Mouse (Mus musculus) spleen, adult 18-20 months (tissue): ENCODE results near the gene Ppl.

ENCODE experiments used
- DNase-seq, 2 experiments: peaks; one replicate each; pipeline ENCODE4 v3.0.0; 2022; ENCODE audit warnings: mixed read lengths in 2 of 2

Ppl gene

DNA sequence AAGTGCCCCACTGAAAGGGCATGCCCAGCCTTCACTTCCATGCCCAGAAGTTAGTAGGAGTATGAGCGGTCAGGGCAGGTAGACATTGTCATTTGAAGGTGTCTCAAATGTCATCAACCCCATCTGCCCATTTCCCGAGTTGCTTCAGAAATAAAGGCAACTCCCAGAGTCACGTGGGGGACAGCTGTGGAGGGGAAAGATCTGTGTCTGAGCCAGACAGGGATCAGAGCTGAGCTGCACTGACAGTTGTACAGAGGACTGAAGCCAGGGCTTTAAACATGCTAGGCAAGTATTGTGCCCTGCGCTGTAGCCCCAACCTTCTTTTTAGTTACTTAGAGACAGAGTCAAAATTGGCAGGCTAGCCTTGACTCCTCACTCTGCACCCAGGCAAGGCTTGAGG lies 12.4 kb downstream of the Ppl start:
- DNase-seq = no peak

DNA sequence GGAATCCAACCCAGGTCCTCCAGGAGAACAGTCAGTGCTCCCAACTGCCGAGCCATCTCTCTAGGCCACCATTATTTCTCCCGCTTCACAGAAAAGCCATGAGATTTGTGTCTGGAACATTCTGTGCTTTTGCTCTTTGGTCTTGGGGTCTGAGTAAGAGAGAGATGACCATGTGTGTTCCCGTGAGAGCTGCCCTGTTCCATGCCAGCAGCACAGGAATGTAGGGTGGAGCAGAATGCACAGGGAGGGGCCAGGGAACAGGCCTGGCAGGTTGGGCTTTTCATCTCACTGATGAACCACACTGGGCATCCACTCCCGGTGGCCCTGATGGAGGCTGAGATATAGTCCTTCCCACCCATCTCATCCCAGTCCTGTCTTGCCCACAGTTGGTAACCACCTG lies 12.8 kb downstream of the Ppl start:
- DNase-seq = no peak

DNA sequence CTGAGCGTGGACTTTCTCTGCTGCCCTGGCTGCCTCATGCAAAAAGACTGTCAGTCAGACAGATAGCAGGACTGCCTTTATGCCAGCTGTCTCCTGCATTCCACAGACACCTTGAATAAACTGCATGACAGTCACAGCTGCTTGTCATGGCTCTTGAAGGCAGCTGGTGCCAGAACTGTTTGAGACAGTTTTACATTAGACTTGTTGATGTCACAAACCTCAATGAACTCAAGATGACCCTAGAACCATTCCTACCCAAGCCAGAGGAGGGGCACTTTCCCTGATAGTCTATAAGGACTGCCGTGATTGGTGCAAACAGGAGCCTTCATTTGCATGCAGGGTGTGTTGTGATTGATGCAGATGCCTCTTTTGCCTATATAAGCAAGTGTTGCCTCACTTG lies 18.6 kb downstream of the Ppl start:
- DNase-seq = no peak

GRCm38 (mm10) chr16:5113002-5113550 lies 19.1 kb downstream of the Ppl start:
- no peak for DNase-seq

GRCm38 (mm10) chr16:5111021-5111420 lies 21.2 kb downstream of the Ppl start:
- DNase-seq = no peak

- DNase-seq = no peak
These were observed 22.3 kb downstream of the Ppl start for GRCm38 (mm10) chr16:5109877-5110276.

- no peak for DNase-seq
These were observed 31.2 kb downstream of the Ppl start for GRCm38 (mm10) chr16:5101000-5101399.

GRCm38 (mm10) chr16:5096504-5096903 lies 35.7 kb downstream of the Ppl start:
- DNase-seq = no peak

DNA sequence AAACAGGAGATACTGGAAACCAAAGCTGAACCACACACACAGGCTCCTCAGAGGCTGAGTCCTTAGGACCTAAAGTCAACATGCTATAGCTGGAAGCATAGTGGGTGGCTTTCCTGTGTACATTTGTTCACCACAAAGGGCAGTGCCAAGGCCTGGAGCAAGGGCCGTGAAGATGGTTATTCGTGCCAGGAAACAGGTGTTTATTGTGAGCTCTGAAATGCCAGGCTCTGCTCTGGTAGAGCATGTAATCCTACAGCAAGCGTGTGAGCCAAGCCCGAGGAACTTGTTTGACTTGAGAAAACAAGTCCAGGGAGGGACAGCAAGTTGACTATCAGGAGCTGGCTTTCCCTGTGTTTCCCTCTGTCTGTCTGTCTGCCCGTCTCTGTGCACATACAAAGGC lies 38.9 kb downstream of the Ppl start:
- no peak for DNase-seq

DNA sequence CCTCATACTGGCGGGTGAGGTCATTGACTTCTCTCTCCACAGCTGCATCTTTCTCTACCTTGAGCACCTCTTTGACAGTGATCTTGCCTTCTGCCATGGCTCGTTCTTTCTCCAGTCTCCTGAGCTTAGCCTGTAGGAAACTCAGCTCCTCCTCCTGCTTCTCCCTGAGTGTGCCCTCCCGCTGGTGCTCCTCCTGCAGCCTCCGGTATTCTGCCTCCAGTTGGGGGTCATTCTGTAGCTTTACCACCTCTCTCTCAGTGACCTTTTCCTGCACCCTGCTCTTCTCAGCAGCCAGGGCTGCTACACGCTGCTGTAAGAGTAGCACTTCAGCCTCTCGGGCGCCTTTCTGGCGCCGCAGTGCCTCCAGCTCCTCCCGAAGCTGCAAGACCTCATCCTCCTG lies 43.2 kb downstream of the Ppl start:
- DNase-seq = no peak

- DNase-seq = no peak
These were observed 46.0 kb downstream of the Ppl start for GRCm38 (mm10) chr16:5086179-5086578.

GRCm38 (mm10) chr16:5085196-5085595 lies 47.0 kb downstream of the Ppl start:
- no peak for DNase-seq

GRCm38 (mm10) chr16:5074341-5074740 lies 57.9 kb downstream of the Ppl start:
- DNase-seq = no peak

DNA sequence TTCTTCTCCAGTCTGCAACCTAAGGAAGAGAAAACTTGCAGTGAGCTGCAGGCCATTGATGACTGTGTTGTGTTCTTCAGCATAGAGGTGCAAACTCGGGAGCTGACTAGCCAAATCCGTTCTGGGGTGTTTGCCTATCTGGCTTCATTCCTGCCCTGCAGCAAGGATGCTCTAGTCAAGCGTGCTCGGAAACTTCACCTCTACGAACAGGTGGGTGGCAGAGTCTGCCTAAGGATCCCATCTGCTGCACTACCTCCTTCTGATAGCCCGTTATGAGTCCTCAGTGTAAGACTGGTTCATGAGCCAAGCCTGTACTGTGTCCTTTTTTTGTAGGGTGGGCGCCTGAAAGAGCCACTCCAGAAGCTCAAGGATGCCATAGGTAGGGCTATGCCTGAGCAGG lies 60.2 kb downstream of the Ppl start:
- DNase-seq = no peak

- no peak for DNase-seq
These were observed 61.9 kb downstream of the Ppl start for GRCm38 (mm10) chr16:5070321-5070720.

GRCm38 (mm10) chr16:5063472-5063871 lies 68.7 kb downstream of the Ppl start:
- no peak for DNase-seq

GRCm38 (mm10) chr16:5058114-5058513 lies 74.1 kb downstream of the Ppl start:
- no peak for DNase-seq

DNA sequence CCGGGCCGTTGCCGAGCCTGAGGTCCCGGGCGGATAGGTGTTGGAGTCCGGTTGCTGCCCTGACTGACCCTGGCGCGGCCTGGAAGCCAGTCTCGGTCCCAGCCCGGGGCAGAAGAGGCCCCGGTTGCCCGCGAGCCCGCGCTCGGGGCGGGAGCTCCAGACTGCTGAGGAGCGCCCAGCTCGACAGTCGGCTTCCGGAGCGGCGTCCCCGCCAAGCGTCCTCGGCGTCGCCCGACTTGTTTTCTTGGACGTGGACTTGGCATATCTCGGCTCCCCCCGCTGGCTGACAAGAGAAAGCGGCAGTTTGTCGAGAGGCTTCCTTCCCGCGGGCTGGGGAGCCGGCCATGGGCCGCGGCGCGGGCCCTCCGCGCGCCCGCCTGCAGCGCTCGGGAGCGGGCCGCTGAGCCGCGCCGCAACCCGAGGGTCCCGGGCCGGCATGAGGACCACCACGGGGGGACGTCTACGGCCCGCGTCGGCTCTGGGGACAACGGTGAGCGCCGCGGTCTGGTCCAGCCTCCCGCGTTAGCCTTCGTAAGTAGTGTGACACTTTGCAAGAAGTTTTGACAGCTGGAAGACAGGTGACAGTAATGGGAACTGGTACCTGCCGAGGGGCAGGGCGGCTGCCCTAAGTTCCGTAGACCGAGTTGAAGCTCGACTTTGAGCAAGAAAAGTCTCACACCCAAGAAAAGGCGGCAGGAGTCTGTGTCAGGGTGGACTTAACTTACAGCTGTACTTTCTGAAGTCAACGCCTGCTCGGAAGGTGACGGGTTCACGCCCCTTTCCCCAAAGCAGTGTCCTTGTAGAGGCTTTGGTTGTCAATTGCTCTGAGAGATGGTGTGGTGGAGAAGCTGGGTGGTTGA lies 81.7 kb downstream of the Ppl start:
- DNase-seq = peak; percentile 63 to 74

GRCm38 (mm10) chr16:5049774-5050234 lies 82.4 kb downstream of the Ppl start, which contains the start of the genes Glyr1 and Ubn1:
Gene Glyr1 (minus strand): TSS chr16:5049863.
Gene Ubn1 (plus strand): TSS chr16:5050057.
- DNase-seq = peak; percentile 97 to 99

- DNase-seq = no peak
These were observed 82.9 kb downstream of the Ppl start for GRCm38 (mm10) chr16:5049182-5049773.

DNA sequence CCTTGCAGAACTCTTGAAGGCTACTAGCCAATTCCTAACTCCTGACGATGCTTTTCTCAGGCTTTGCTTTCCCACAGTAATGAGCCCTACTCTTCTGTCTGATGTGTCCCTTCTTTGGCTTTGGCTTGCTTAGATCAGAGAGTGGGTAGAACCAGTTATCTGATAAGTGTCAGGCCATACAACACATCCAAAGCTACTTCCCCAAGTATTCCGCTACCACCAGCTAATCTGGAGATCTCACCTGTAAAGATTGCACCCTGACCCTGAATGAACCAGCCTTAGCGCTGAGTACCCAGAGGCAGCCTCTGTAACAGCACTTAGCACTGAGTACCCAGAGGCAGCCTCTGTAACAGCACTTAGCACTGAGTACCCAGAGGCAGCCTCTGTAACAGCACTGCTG lies 86.9 kb downstream of the Ppl start:
- DNase-seq = no peak

DNA sequence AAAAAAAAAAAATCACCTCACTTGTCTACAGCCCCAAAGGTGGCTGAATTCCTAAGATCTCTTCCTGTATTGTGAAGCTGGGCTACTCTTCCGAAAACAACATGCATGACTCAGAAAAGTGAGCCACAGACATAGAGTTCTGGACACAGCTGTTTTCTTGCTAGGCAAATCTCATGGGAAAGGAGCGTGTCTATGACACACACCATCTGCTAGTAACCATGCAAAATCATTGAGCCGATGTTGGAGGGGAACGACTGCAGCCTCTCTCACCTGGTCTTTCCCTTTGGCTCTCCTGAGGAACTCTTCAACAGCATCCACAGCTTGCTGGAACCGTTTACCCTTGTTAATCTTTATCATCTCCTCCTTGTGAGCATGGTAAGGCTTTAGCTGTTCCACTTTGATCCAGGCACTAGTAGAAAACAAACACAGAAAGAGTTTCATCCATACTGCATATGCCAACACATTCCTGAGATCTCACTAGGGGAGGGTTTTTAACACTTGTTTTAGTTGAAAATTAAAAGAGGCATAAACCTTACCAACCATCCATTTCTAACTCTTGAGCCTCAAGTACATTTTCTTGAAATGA lies 95.5 kb downstream of the Ppl start:
- no peak for DNase-seq
